Mouse (Mus musculus): Measurements from ENCODE around the gene Cd244a.

The Cd244a gene

GRCm38 (mm10) chr1:171558898-171559297, at the start of gene Cd244a:
Gene Cd244a, plus strand, starts transcription at chr1:171559193.
- DNase-seq, result no peak

- DNase-seq, result no peak
These were observed 45.8 kb upstream of the Cd244a start for GRCm38 (mm10) chr1:171513234-171513633.

DNA sequence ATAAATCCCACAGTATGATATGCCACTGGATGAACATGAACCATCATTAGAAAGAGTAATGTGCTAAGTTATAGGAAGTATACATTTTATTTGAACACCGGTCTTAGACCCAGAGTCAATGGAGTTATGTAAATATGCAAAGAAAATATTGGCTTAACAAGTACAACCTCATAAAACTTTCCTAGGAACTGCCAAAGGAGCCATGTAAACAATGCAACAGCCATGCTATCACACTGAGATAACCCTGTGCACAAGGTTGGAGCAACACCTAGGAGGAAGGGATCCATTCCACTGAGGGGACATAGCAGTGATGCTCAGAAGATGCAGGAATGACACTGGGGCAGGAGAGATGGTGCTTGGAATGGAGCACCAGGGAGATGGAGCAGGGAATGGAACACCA, 45.2 kb upstream of the Cd244a start:
- DNase-seq, result no peak

- no peak for DNase-seq
These were observed 44.0 kb upstream of the Cd244a start for GRCm38 (mm10) chr1:171515039-171515438.

DNA sequence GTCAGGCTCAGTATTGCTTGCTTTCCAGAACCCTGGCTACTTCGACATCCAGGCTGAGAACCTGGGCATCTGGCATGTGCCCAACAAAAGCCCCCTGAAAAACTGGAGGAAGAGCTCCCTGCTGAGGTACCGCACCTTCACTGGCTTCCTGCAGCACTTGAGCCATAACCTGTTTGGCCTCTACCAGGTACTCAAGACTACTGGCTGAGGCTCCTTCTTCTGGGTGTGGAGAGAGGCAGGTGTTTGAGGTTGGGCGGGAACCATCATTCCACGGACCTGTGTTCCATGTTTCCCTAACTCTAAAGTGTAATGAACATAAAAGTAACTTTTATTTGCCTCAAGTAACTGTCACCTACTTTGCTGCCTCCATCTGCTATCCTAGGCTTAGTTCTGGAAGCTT, 43.4 kb upstream of the Cd244a start:
- no peak for DNase-seq

- no peak for DNase-seq
These were observed 27.6 kb upstream of the Cd244a start for GRCm38 (mm10) chr1:171531367-171531766.

- DNase-seq, result no peak
These were observed 26.2 kb upstream of the Cd244a start for GRCm38 (mm10) chr1:171532830-171533229.

GRCm38 (mm10) chr1:171534557-171534956, 24.4 kb upstream of the Cd244a start:
- no peak for DNase-seq

GRCm38 (mm10) chr1:171535194-171535593, 23.8 kb upstream of the Cd244a start, which contains the start of gene Itln1:
Gene Itln1, minus strand, starts transcription at chr1:171535294.
- DNase-seq, result no peak

GRCm38 (mm10) chr1:171540694-171541093, 18.3 kb upstream of the Cd244a start:
- DNase-seq, result no peak

GRCm38 (mm10) chr1:171551326-171551725, 7.7 kb upstream of the Cd244a start:
- no peak for DNase-seq

DNA sequence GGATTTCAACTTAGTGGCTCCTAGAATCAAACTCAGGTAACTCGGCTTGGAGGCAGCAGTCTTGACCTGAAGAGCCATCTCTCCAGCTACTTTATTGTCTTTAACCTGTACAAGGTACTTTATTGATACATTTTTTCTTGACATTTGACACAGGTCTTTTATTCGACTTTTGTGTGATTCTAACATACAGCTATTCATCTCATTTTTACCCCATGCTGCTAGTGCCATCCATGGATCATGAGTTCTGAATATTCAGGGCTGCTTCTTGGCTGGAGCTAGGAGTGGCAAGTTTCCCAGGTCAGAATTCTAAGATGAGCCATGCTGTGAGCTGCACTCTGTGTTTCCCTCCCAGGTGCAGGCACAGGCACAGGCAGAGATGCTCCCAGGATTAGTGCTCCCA, 6.8 kb upstream of the Cd244a start:
- DNase-seq, result no peak

GRCm38 (mm10) chr1:171553359-171554341, 5.3 kb upstream of the Cd244a start:
- DNase-seq, result no peak

GRCm38 (mm10) chr1:171556366-171556765, 2.6 kb upstream of the Cd244a start:
- DNase-seq, result no peak

DNA sequence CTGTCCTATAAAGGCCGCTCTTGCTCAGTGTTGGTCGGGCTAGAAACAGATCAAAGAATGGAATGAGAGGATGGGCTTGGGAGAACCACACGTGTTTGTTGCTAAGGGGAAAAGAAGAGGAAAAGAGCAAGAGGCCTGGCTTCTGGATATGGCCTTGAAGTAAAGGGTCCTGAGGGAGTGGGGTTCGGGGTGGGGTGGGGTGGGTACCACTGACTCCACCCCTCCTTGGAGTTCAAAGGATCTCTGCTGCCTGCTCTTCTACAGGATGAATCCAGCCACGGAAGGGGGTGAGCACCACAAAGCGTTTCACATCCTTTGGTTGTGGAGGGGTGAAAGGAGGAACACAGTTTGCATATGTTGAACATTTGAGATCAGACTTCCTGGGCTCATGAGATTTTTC, 586 bp upstream of the Cd244a start:
- no peak for DNase-seq

DNA sequence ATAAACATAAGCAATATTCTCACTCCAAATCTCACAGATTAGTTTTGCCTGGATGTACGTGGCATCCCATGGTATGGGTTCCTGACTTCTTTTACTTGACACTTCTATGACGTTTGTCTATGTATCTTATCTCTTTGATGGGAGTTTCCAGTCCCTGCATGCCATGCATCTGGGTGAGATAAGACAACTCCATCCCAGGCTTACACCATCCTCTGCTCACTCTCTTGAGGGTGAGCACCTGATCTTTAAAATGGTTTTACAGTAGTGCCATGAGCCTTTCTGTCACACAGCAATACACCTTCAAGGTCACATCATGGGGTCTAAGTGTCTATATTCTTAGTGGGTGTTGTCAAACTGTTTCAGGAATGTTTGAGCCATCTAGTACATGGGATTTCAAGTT, 1.3 kb downstream of the Cd244a start:
- DNase-seq, result no peak

- no peak for DNase-seq
These were observed 2.2 kb downstream of the Cd244a start for GRCm38 (mm10) chr1:171561200-171561599.

GRCm38 (mm10) chr1:171561639-171562225, 2.7 kb downstream of the Cd244a start:
- DNase-seq, result no peak

- no peak for DNase-seq
These were observed 4.0 kb downstream of the Cd244a start for GRCm38 (mm10) chr1:171563042-171563441.

- no peak for DNase-seq
These were observed 5.3 kb downstream of the Cd244a start for GRCm38 (mm10) chr1:171564247-171564646.

DNA sequence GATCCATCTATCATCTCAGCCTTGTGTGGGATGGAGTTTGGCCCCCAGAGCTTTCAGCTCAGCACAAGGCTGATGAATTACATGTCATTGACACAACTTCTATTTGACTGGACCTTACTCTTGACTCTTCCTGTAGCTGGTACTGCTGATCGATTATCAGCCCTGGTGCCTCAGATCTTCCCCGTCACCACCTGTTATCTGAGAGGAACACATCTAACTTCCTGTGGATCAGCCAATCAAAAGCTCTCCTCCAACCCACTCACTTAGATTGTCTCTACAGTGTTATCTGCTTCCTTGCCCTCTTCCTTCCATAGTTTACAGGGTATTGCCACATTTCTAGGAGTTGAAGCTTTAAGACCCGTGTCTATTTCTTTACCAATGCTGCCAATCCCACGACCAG, 6.9 kb downstream of the Cd244a start:
- no peak for DNase-seq

DNA sequence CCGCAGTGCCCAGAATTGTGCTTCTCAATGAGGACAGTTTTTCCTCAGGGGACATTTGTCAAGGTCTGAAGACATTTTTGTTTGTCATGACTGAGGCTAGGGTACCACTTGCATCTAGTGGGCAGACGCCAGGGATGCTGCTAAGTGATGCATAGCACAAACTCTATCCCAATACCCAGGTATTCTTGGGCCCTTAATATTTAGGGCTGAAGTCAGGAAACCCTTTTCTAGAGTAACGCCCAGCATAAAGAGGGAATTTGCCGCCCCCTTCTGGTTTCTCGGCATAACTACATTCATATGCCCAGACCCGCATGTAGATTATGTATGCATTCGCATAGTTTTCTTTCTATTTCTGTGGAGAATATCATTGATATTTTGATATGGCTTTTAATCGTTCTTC, 7.8 kb downstream of the Cd244a start:
- DNase-seq, result peak in 1 of 2 experiments; percentile 21

- DNase-seq, result no peak
These were observed 9.4 kb downstream of the Cd244a start for GRCm38 (mm10) chr1:171568436-171568835.

GRCm38 (mm10) chr1:171577168-171577567, 18.2 kb downstream of the Cd244a start:
- no peak for DNase-seq
